In the genomic region with DNA sequence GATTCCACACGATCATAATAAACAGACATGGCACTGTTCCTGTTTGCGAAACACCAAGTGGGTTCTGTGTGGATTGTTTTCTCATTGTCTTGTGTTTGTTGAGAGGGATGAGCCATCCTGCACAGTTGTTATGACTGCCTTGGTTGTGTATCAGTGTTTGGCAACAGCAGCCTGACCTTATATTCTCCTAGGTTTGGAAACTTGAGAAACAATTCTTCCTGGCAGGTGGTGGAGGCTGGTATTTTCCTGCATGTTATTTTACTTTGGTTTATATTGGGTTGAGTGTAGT, we compare ENCODE assay signal across 23 mouse cellular contexts.
"Had no signal": no experiment of that assay in that cellular context is flagged by ENCODE, and none has a peak within 500 bp of the region (broad histone marks: within the 10 kb centered on the region; RNA-seq: fewer than 3 reads in every experiment).

No protein-coding gene starts in this region.

- H3K9ac ChIP-seq: hindbrain, embryonic 13.5 days; hindbrain, embryonic 15.5 days; kidney, embryonic 15.5 days; limb, embryonic 12.5 days had no signal

- DNase-seq: gastrocnemius, postnatal 14 days; gastrocnemius, postnatal 36 days; heart, adult 11 months; heart, adult 2 months; heart, postnatal 10 days; kidney, adult 11 months; kidney, adult 2 months; kidney, adult 9 months; kidney, postnatal 14 days; kidney, postnatal 36 days; layer of hippocampus, adult 9-11 months; liver had no signal

- H3K4me2 ChIP-seq: heart, embryonic 11.5 days; hindbrain, embryonic 13.5 days; hindbrain, embryonic 15.5 days; kidney, embryonic 15.5 days; limb, embryonic 12.5 days; liver, embryonic 11.5 days had no signal

- H3K36me3 ChIP-seq: hindbrain, embryonic 13.5 days; hindbrain, embryonic 15.5 days; kidney, embryonic 15.5 days; limb, embryonic 10.5 days; limb, embryonic 12.5 days had no signal

- H3K27me3 ChIP-seq: hindbrain, embryonic 13.5 days; hindbrain, embryonic 15.5 days; kidney, embryonic 15.5 days; limb, embryonic 12.5 days had no signal

- H3K4me3 ChIP-seq: heart, adult 2 months; hindbrain, embryonic 13.5 days; hindbrain, embryonic 15.5 days; kidney, embryonic 15.5 days; left cerebral cortex, adult 2 months; limb, embryonic 10.5 days; limb, embryonic 12.5 days had no signal

- H3K4me1 ChIP-seq: hindbrain, embryonic 13.5 days; hindbrain, embryonic 15.5 days; kidney, embryonic 15.5 days; limb, embryonic 10.5 days had no signal

- H3K9me3 ChIP-seq: hindbrain, embryonic 13.5 days; hindbrain, embryonic 15.5 days; kidney, embryonic 15.5 days; limb, embryonic 10.5 days; limb, embryonic 12.5 days had no signal

- ATAC-seq: hindbrain, postnatal 0 days; intestine, embryonic 16.5 days had no signal

- H3K27ac ChIP-seq: heart, adult 2 months; hindbrain, embryonic 13.5 days; hindbrain, embryonic 15.5 days; hindbrain, postnatal 0 days; kidney, embryonic 15.5 days; kidney, postnatal 0 days; left cerebral cortex, adult 2 months; limb, embryonic 10.5 days; limb, embryonic 12.5 days had no signal
